Mouse (Mus musculus) E14TG2a.4 (cell line): ENCODE data around the gene Cryzl1.

Experiments used
- H3K27me3 ChIP-seq: 2 replicates; pipeline ENCODE4 v1.6.1; 2014; ENCODE audit warnings: low read length, control low read depth; ENCODE audit not compliant: insufficient read depth
- H3K36me3 ChIP-seq: 2 replicates; pipeline ENCODE4 v1.6.1; 2014; ENCODE audit warnings: low read length, control low read depth; ENCODE audit not compliant: insufficient read depth
- H3K4me1 ChIP-seq: replicated peaks from 2 replicates; pipeline ENCODE4 v1.6.1; 2014; ENCODE audit warnings: low read depth, low read length, control low read depth
- H3K4me3 ChIP-seq: replicated peaks from 2 replicates; pipeline ENCODE4 v1.5.1; 2014; ENCODE audit warnings: mild to moderate bottlenecking, low read length
- H3K9me3 ChIP-seq: 2 replicates; pipeline ENCODE4 v1.6.1; 2014; ENCODE audit warnings: low read length, control low read depth
- CTCF ChIP-seq: conservative IDR thresholded peaks from 2 replicates; pipeline ENCODE4 v1.5.1; 2014; ENCODE audit warnings: low read length
- NANOG ChIP-seq: IDR thresholded peaks from 2 replicates; pipeline ENCODE4 v1.6.1; 2014; ENCODE audit warnings: borderline replicate concordance, low read length, mixed read lengths
- POU5F1 ChIP-seq: IDR thresholded peaks from 2 replicates; pipeline ENCODE4 v1.6.1; 2014; ENCODE audit warnings: low read length, borderline replicate concordance

The Cryzl1 gene

DNA sequence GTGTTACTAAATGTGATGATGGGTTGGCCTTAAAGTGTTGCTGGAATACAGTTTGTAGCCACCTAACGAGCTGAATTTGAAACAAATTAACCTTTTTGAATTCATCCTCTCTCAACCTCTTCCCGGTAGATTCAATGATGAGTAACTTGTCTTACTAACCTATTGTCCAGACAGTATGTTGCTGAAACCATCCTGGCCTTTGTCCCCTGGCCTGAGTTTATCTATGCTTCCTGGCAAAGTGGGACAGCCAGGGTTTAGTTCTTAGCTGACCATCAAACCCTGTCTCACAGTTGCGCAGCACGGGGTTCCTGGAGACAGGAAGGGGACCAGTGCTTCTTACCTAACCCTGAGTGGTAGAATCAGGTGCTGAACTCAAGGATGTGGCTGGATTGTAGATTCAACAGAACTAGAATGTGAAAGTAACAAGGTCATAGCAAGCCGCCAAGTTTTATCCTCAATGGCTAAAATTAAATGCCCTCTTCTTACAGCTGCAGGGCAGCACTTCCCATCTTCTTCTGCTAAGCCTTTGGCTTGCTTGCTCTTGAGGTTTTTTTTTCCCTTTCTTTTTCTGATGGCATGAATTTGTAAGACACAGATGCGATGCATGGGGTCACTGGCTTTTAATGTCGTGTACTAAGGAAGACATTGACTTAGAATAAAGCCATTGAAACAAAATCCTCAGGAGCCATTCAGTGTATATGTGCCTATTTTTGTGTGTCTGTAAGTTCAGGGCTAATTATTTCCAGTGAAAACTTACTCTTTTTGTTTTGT is 7.5 kb upstream of the Cryzl1 start:
- Histone ChIP-seq H3K27me3 (peaks cover 8% of the 10 kb centered on the region; the same call in 1 of the 2 replicates), H3K9me3 (no peaks in the 10 kb centered on the region), H3K4me3 (no peak overlapping the region), H3K36me3 (0 out of 2 replicates have a peak, but pooled peaks cover 6% of the 10 kb centered on the region), H3K4me1 (peaks cover 78% of the 10 kb centered on the region)
- peak; percentile 84 for TF ChIP-seq NANOG
- no peak for TF ChIP-seq POU5F1

DNA sequence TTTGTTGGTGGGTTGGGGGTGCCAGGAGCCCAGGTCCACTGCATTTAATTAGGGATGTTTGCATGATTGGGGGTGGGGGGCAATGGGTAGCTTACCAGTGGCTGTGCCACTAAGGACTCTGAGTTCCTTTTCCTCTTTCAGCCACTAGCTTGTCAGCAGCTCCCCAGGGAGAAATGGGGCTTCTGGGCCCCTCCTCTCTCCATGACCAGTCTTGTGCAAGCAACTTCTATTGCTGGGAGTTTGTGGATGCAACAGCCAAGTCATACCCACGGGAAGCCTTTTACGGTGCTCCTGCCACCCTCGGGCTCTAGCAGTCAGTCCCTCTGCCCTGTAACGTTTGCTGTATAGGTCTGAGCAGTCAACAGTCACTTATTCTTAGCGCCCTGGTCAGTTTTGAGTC is 6.0 kb upstream of the Cryzl1 start:
- Histone ChIP-seq H3K4me3 (no peak overlapping the region), H3K27me3 (peaks cover 13% of the 10 kb centered on the region), H3K9me3 (no peaks in the 10 kb centered on the region), H3K4me1 (peaks cover 73% of the 10 kb centered on the region), H3K36me3 (0 out of 2 replicates have a peak, but pooled peaks cover 6% of the 10 kb centered on the region)
- TF ChIP-seq POU5F1 (no peak), CTCF (no peak), NANOG (no peak)

DNA sequence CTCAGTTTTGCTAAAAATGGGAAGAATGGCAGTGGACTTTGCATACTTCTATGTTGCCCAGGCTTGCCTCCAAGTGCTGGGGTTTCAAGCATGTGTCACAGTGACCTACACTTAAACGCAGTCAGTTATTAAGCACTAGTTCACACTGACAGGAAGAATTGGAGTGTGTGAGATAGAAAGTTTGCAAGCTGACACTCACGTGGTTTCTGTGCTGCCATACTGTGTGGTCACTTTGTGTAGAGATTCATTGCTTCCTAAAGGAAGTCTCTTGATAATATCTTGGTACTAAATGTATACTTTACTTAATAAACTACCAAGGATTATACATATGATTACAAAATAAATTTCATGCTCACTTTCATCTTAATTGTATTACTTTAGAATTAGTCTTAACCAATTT is 4.0 kb upstream of the Cryzl1 start:
- H3K36me3 ChIP-seq, result 0 out of 2 replicates have a peak, but pooled peaks cover 6% of the 10 kb centered on the region
- TF ChIP-seq POU5F1 (no peak), NANOG (no peak), CTCF (no peak)
- no peak overlapping the region for H3K4me3 ChIP-seq
- H3K4me1 ChIP-seq, result peaks cover 59% of the 10 kb centered on the region
- no peaks in the 10 kb centered on the region for H3K9me3 ChIP-seq
- H3K27me3 ChIP-seq, result peaks cover 13% of the 10 kb centered on the region

GRCm38 (mm10) chr16:91730446-91730845 is 1.7 kb upstream of the Cryzl1 start:
- Histone ChIP-seq H3K4me1 (peaks cover 56% of the 10 kb centered on the region), H3K4me3 (peak overlapping the region; percentile 89), H3K9me3 (no peaks in the 10 kb centered on the region), H3K27me3 (peaks cover 13% of the 10 kb centered on the region), H3K36me3 (peaks cover 22% of the 10 kb centered on the region)
- TF ChIP-seq NANOG (no peak), CTCF (no peak), POU5F1 (no peak)

GRCm38 (mm10) chr16:91729821-91730441 is 1.2 kb upstream of the Cryzl1 start:
- Histone ChIP-seq H3K36me3 (peaks cover 27% of the 10 kb centered on the region), H3K9me3 (no peaks in the 10 kb centered on the region), H3K27me3 (peaks cover 13% of the 10 kb centered on the region), H3K4me1 (peaks cover 54% of the 10 kb centered on the region), H3K4me3 (peak overlapping the region; percentile 89)
- TF ChIP-seq POU5F1 (no peak), NANOG (no peak), CTCF (no peak)

DNA sequence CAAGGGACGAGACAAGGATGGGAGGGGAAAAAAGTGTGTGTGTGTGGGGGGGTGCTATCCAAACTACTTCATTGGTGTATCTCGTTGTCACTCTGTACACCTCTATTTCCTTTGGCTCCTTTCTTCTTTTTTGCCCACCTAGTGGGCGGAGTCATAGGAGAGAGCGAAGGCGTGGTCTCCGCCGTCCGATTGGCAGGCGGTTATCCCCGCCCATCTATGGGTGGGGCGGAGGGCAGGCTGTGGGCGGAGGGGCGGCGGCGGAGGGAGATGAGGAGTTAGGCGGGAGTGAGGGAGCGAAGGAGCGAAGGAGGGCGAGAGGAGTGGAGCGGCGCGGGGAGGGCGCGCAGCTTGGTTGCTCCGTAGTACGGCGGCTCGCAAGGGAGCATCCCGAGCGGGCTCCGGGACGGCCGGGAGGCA is 299 bp upstream of the Cryzl1 start, which contains the start of gene Itsn1:
TSS of gene Itsn1 (plus strand) at position 216 of the 417 bp plus-strand sequence.
- H3K4me1 ChIP-seq, result peaks cover 54% of the 10 kb centered on the region
- H3K27me3 ChIP-seq, result peaks cover 13% of the 10 kb centered on the region
- H3K9me3 ChIP-seq, result no peaks in the 10 kb centered on the region
- peaks cover 24% of the 10 kb centered on the region for H3K36me3 ChIP-seq
- TF ChIP-seq CTCF (no peak), POU5F1 (no peak), NANOG (no peak)
- H3K4me3 ChIP-seq, result peak within 1 kb of the TSS; percentile 89

DNA sequence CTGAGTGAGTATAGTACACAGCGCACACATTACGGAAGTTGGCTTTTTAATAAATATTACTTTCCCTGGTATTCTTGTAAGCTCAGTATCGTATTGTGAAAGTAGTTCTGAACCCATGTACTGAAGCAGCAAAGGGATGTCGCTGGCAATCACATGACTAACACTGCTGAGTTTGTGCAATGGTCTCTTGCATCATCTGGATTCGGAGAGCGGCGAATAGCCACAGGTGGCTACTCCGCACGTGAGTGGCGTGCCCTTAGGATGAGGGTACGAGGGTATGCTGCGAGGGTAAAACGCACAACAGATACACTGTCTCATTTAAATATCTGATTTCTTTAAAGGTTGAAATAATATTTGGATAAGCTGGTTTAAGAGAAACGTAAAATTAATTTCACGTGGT is 1.3 kb downstream of the Cryzl1 start:
- Histone ChIP-seq H3K4me3 (peak overlapping the region; percentile 89), H3K36me3 (peaks cover 24% of the 10 kb centered on the region), H3K27me3 (peaks cover 13% of the 10 kb centered on the region), H3K9me3 (no peaks in the 10 kb centered on the region), H3K4me1 (peaks cover 55% of the 10 kb centered on the region)
- TF ChIP-seq POU5F1 (no peak), CTCF (no peak), NANOG (no peak)

- Histone ChIP-seq H3K4me3 (no peak overlapping the region), H3K27me3 (no peaks in the 10 kb centered on the region)
- TF ChIP-seq POU5F1 (no peak), CTCF (peak; percentile 71)
Measured at GRCm38 (mm10) chr16:91724247-91724646, 4.5 kb downstream of the Cryzl1 start.

More at GRCm38 (mm10) chr16:91724247-91724646, 4.5 kb downstream of the Cryzl1 start:
- Histone ChIP-seq H3K4me1 (peaks cover 61% of the 10 kb centered on the region), H3K9me3 (no peaks in the 10 kb centered on the region), H3K36me3 (peaks cover 27% of the 10 kb centered on the region)
